Mouse (Mus musculus) CH12.LX (cell line): ENCODE data around the gene Trp73. TPM values are rescaled to one million over a fixed set of nuclear protein-coding genes. Genes with fewer than 3 reads are reported as not detected.

Experiments
- DNase-seq: peaks from one replicate; pipeline ENCODE4 v3.0.0-alpha.2; 2013; ENCODE audit errors: extremely low read depth
- H3K27ac ChIP-seq: 2 replicates; pipeline ENCODE4 v1.5.1; 2012; ENCODE audit warnings: low read depth, mild to moderate bottlenecking, control low read depth, moderate library complexity; ENCODE audit not compliant: insufficient read depth
- H3K27me3 ChIP-seq: replicated peaks from 2 replicates; pipeline ENCODE3; 2012; ENCODE audit warnings: inconsistent platforms
- H3K36me3 ChIP-seq, 2 experiments: replicated peaks in 1 of 2; 2 replicates each; pipeline versions ENCODE3 to v1.6.1; 2012; ENCODE audit warnings: inconsistent platforms in 1 of 2, low read length in 1 of 2, mild to moderate bottlenecking in 1 of 2, mixed read lengths in 1 of 2, moderate library complexity in 1 of 2; ENCODE audit not compliant: control insufficient read depth in 1 of 2, insufficient read depth in 1 of 2
- H3K4me1 ChIP-seq, 2 experiments: 2 replicates each; pipeline ENCODE4 v1.6.1; 2012; ENCODE audit warnings: inconsistent platforms in 1 of 2, moderate library complexity in 1 of 2; ENCODE audit not compliant: insufficient read depth in 2 of 2, control insufficient read depth in 1 of 2
- H3K4me2 ChIP-seq: 2 replicates; pipeline ENCODE4 v1.6.1; 2012; ENCODE audit warnings: low read depth, mild to moderate bottlenecking, control low read depth; ENCODE audit not compliant: poor library complexity, insufficient read depth, severe bottlenecking
- H3K4me3 ChIP-seq, 3 experiments: fragments of 150-350 bp in 1 of 3; sonication (generic) in 1 of 3; replicated peaks in 1 of 3; 2 replicates each; pipeline versions ENCODE3 to v1.5.1; 2011 to 2012; ENCODE audit warnings: low read depth in 2 of 3, low read length in 2 of 3, mild to moderate bottlenecking in 2 of 3, moderate library complexity in 2 of 3, control low read depth in 1 of 3, improper control_type of control experiment in 1 of 3, inconsistent platforms in 1 of 3, mixed read lengths in 1 of 3; ENCODE audit not compliant: poor library complexity in 1 of 3
- H3K79me2 ChIP-seq: replicated peaks from 2 replicates; pipeline ENCODE4 v1.6.1; 2012; ENCODE audit warnings: mild to moderate bottlenecking, moderate library complexity; ENCODE audit not compliant: control insufficient read depth, poor library complexity, insufficient read depth, severe bottlenecking; ENCODE audit errors: extremely low read depth
- H3K9ac ChIP-seq: 2 replicates; pipeline ENCODE4 v1.6.1; 2012; ENCODE audit warnings: low read depth, mild to moderate bottlenecking, control low read depth, moderate library complexity; ENCODE audit not compliant: insufficient read depth
- H3K9me3 ChIP-seq: replicated peaks from 2 replicates; pipeline ENCODE3; 2012; ENCODE audit warnings: low read length, inconsistent platforms, mixed read lengths
- BHLHE40 ChIP-seq: IDR thresholded peaks from 2 replicates; pipeline ENCODE4 v1.6.1; 2011; ENCODE audit warnings: mild to moderate bottlenecking, low read depth, low read length, improper control_type of control experiment
- CHD1 ChIP-seq: IDR thresholded peaks from 2 replicates; pipeline ENCODE4 v1.6.1; 2012; ENCODE audit warnings: low read depth, low read length, improper control_type of control experiment, inconsistent platforms
- CHD2 ChIP-seq: IDR thresholded peaks from 2 replicates; pipeline ENCODE4 v1.6.1; 2011; ENCODE audit warnings: low read length, improper control_type of control experiment
- CTCF ChIP-seq, 2 experiments: IDR thresholded peaks in 1 of 2; conservative IDR thresholded peaks in 1 of 2; 2 replicates each; pipeline ENCODE4 v1.5.1; 2011 to 2012; ENCODE audit warnings: low read depth in 2 of 2, low read length in 2 of 2, improper control_type of control experiment in 1 of 2, inconsistent platforms in 1 of 2, mild to moderate bottlenecking in 1 of 2, moderate library complexity in 1 of 2
- E2F4 ChIP-seq: IDR thresholded peaks from 2 replicates; pipeline ENCODE4 v1.6.1; 2011; ENCODE audit warnings: low read depth, low read length, improper control_type of control experiment; ENCODE audit not compliant: insufficient replicate concordance
- ELF1 ChIP-seq: IDR thresholded peaks from 2 replicates; pipeline ENCODE4 v1.6.1; 2014; ENCODE audit warnings: low read depth, mild to moderate bottlenecking, inconsistent platforms, low read length, improper control_type of control experiment
- EP300 ChIP-seq: IDR thresholded peaks from 2 replicates; pipeline ENCODE4 v1.6.1; 2011; ENCODE audit warnings: low read length, improper control_type of control experiment
- ETS1 ChIP-seq: conservative IDR thresholded peaks from 2 replicates; pipeline ENCODE4 v1.6.1; 2012; ENCODE audit warnings: low read depth, mild to moderate bottlenecking, inconsistent platforms, low read length, improper control_type of control experiment, moderate library complexity
- GABPA ChIP-seq: IDR thresholded peaks from 2 replicates; pipeline ENCODE4 v1.6.1; 2012; ENCODE audit warnings: low read depth, low read length, improper control_type of control experiment, inconsistent platforms; ENCODE audit not compliant: insufficient replicate concordance
- HCFC1 ChIP-seq: IDR thresholded peaks from 2 replicates; pipeline ENCODE4 v1.6.1; 2012; ENCODE audit warnings: low read depth, mild to moderate bottlenecking, inconsistent platforms, low read length, improper control_type of control experiment
- IRF4 ChIP-seq: IDR thresholded peaks from 2 replicates; pipeline ENCODE4 v1.6.1; 2014; ENCODE audit warnings: low read depth, mild to moderate bottlenecking, inconsistent platforms, low read length, improper control_type of control experiment
- JUN ChIP-seq: IDR thresholded peaks from 2 replicates; pipeline ENCODE4 v1.6.1; 2011; ENCODE audit warnings: low read depth, mild to moderate bottlenecking, low read length, improper control_type of control experiment, moderate library complexity; ENCODE audit not compliant: insufficient read depth
- JUND ChIP-seq: conservative IDR thresholded peaks from 2 replicates; pipeline ENCODE4 v1.6.1; 2011; ENCODE audit warnings: low read depth, low read length, improper control_type of control experiment
- KAT2A ChIP-seq: IDR thresholded peaks from 2 replicates; pipeline ENCODE4 v1.6.1; 2012; ENCODE audit warnings: low read length, improper control_type of control experiment, inconsistent platforms; ENCODE audit not compliant: insufficient replicate concordance
- MAFK ChIP-seq: IDR thresholded peaks from 2 replicates; pipeline ENCODE4 v1.6.1; 2011; ENCODE audit warnings: low read length, improper control_type of control experiment; ENCODE audit not compliant: insufficient replicate concordance
- MAX ChIP-seq: IDR thresholded peaks from 2 replicates; pipeline ENCODE4 v1.6.1; 2011; ENCODE audit warnings: low read length, improper control_type of control experiment
- MAZ ChIP-seq: IDR thresholded peaks from 2 replicates; pipeline ENCODE4 v1.6.1; 2012; ENCODE audit warnings: low read depth, mild to moderate bottlenecking, inconsistent platforms, low read length, improper control_type of control experiment, moderate library complexity
- MEF2A ChIP-seq: IDR thresholded peaks from 2 replicates; pipeline ENCODE4 v1.6.1; 2014; ENCODE audit warnings: low read depth, mild to moderate bottlenecking, inconsistent platforms, low read length, improper control_type of control experiment, borderline replicate concordance
- MXI1 ChIP-seq: IDR thresholded peaks from 2 replicates; pipeline ENCODE4 v1.6.1; 2011; ENCODE audit warnings: mild to moderate bottlenecking, low read depth, low read length, improper control_type of control experiment
- MYC ChIP-seq: IDR thresholded peaks from 2 replicates; pipeline ENCODE4 v1.6.1; 2011; ENCODE audit warnings: low read depth, mild to moderate bottlenecking, improper control_type of control experiment, low read length
- NELFE ChIP-seq: IDR thresholded peaks from 2 replicates; pipeline ENCODE4 v1.6.1; 2011; ENCODE audit warnings: low read depth, low read length, improper control_type of control experiment
- NRF1 ChIP-seq: IDR thresholded peaks from 2 replicates; pipeline ENCODE4 v1.6.1; 2014; ENCODE audit warnings: low read depth, mild to moderate bottlenecking, inconsistent platforms, low read length, improper control_type of control experiment, moderate library complexity
- PAX5 ChIP-seq: IDR thresholded peaks from 2 replicates; pipeline ENCODE4 v1.6.1; 2012; ENCODE audit warnings: low read length, inconsistent platforms, mixed read lengths
- POLR2A ChIP-seq: IDR thresholded peaks from 2 replicates; pipeline ENCODE4 v1.6.1; 2011; ENCODE audit warnings: low read depth, mild to moderate bottlenecking, improper control_type of control experiment, low read length
- POLR2AphosphoS2 ChIP-seq: IDR thresholded peaks from 2 replicates; pipeline ENCODE4 v1.6.1; 2011; ENCODE audit warnings: low read depth, low read length, improper control_type of control experiment
- RAD21 ChIP-seq: IDR thresholded peaks from 2 replicates; pipeline ENCODE4 v1.6.1; 2011; ENCODE audit warnings: low read depth, mild to moderate bottlenecking, low read length, improper control_type of control experiment, moderate library complexity
- RCOR1 ChIP-seq: conservative IDR thresholded peaks from 2 replicates; pipeline ENCODE4 v1.6.1; 2012; ENCODE audit warnings: low read depth, mild to moderate bottlenecking, inconsistent platforms, low read length, improper control_type of control experiment
- SIN3A ChIP-seq: IDR thresholded peaks from 2 replicates; pipeline ENCODE4 v1.6.1; 2012; ENCODE audit warnings: low read length, improper control_type of control experiment, inconsistent platforms
- SMC3 ChIP-seq: IDR thresholded peaks from 2 replicates; pipeline ENCODE4 v1.6.1; 2011; ENCODE audit warnings: low read depth, low read length, improper control_type of control experiment
- TBP ChIP-seq: conservative IDR thresholded peaks from 2 replicates; pipeline ENCODE4 v1.6.1; 2011; ENCODE audit warnings: low read depth, low read length, improper control_type of control experiment
- TCF12 ChIP-seq: IDR thresholded peaks from 2 replicates; pipeline ENCODE4 v1.6.1; 2014; ENCODE audit warnings: low read depth, mild to moderate bottlenecking, inconsistent platforms, low read length, improper control_type of control experiment
- UBTF ChIP-seq: IDR thresholded peaks from 2 replicates; pipeline ENCODE4 v1.6.1; 2012; ENCODE audit warnings: low read depth, mild to moderate bottlenecking, inconsistent platforms, low read length, improper control_type of control experiment, moderate library complexity
- USF1 ChIP-seq: IDR thresholded peaks from 2 replicates; pipeline ENCODE4 v1.6.1; 2014; ENCODE audit warnings: low read depth, mild to moderate bottlenecking, inconsistent platforms, low read length, improper control_type of control experiment
- USF2 ChIP-seq: conservative IDR thresholded peaks from 2 replicates; pipeline ENCODE4 v1.6.1; 2011; ENCODE audit warnings: low read depth, low read length, improper control_type of control experiment
- ZC3H11A ChIP-seq: IDR thresholded peaks from 2 replicates; pipeline ENCODE4 v1.6.1; 2012; ENCODE audit warnings: low read depth, mild to moderate bottlenecking, inconsistent platforms, low read length, improper control_type of control experiment
- ZKSCAN1 ChIP-seq: IDR thresholded peaks from 2 replicates; pipeline ENCODE4 v1.6.1; 2012; ENCODE audit warnings: low read depth, inconsistent platforms, low read length, improper control_type of control experiment, borderline replicate concordance
- ZMIZ1 ChIP-seq: IDR thresholded peaks from 2 replicates; pipeline ENCODE4 v1.6.1; 2012; ENCODE audit warnings: low read depth, mild to moderate bottlenecking, inconsistent platforms, low read length, improper control_type of control experiment
- ZNF384 ChIP-seq: IDR thresholded peaks from 2 replicates; pipeline ENCODE4 v1.6.1; 2012; ENCODE audit warnings: low read depth, low read length, improper control_type of control experiment, inconsistent platforms
- dilution Hi-C: fragments of 300-500 bp; cut with MboI; formaldehyde crosslinking; loops from 2 replicates; pipeline ENCODE4 v1.14.3; 2020; ENCODE audit warnings: low sequenced_read_pairs; ENCODE audit not compliant: extremely low pct_unique_long_range_greater_than_20kb, extremely low pct_ligation_motif_present
- in situ Hi-C: fragments of 300-500 bp; cut with MboI; formaldehyde crosslinking; loops from 3 replicates; pipeline ENCODE4 v1.14.3; 2019; ENCODE audit warnings: low sequenced_read_pairs, low pct_ligation_motif_present, low pct_unique_long_range_greater_than_20kb, mixed read lengths
- polyA plus RNA-seq: library from polyadenylated mRNA; unstranded; fragments of >175 nt; gene quantifications from 2 replicates; pipeline ENCODE4 v1.2.1, GENCODE M21; 2012; ENCODE audit warnings: low read depth; ENCODE audit not compliant: insufficient read length
- total RNA-seq, 2 experiments: library from RNA; depleted of rRNA; stranded (reverse); fragments of 300-350 nt in 1 of 2; fragments of >200 nt in 1 of 2; gene quantifications; 2 replicates each; pipeline ENCODE4 v1.2.3; 2012 to 2014

Gene Trp73
- total and polyA plus RNA-seq, 3 experiments = 14.0 to 34.3 (median 30.0) TPM

GRCm38 (mm10) chr4:154127273-154127672 lies 12.7 kb downstream of the Trp73 start:
- dilution Hi-C loops = no loop called here
- peak; percentile 87 for TF ChIP-seq SIN3A
- TF ChIP-seq POLR2AphosphoS2 = no peak
- TF ChIP-seq E2F4 = no peak
- no peak for TF ChIP-seq PAX5
- no peak for TF ChIP-seq RCOR1
- TF ChIP-seq CHD2 = no peak
- TF ChIP-seq MYC = peak; percentile 68; the same call in 1 of the 2 replicates
- peak; percentile 68; the same call in 1 of the 2 replicates for TF ChIP-seq UBTF
- peak; percentile 86 for TF ChIP-seq EP300
- no peak for TF ChIP-seq RAD21
- no peak for TF ChIP-seq USF2
- peak; percentile 59 for TF ChIP-seq MEF2A
- TF ChIP-seq GABPA = no peak
- TF ChIP-seq CHD1 = no peak
- no peak for TF ChIP-seq MAZ
- no peak for TF ChIP-seq MAX
- TF ChIP-seq POLR2A = peak; percentile 72
- peak; percentile 46 for TF ChIP-seq NRF1
- TF ChIP-seq TBP = peak; percentile 90
- peak; percentile 51; the same call in 1 of the 2 replicates for TF ChIP-seq MAFK
- TF ChIP-seq NELFE = no peak; the same call in 1 of the 2 replicates
- TF ChIP-seq MXI1 = no peak; the same call in none of the 2 replicates
- no peak for TF ChIP-seq HCFC1
- peak; percentile 23; the same call in 1 of the 2 replicates for TF ChIP-seq ZMIZ1
- TF ChIP-seq ZC3H11A = no peak
- TF ChIP-seq ZKSCAN1 = no peak
- TF ChIP-seq TCF12 = peak; percentile 85
- peak; percentile 42 for TF ChIP-seq ELF1
- TF ChIP-seq ETS1 = peak; percentile 84
- no peak for TF ChIP-seq USF1
- TF ChIP-seq JUND = peak; percentile 98
- peak; percentile 99 for TF ChIP-seq IRF4
- TF ChIP-seq SMC3 = no peak
- peak; percentile 61 for TF ChIP-seq BHLHE40
- TF ChIP-seq ZNF384 = no peak
- no peak for TF ChIP-seq CTCF (conservative IDR thresholded peaks at IDR 0.05 in 1 of 2, IDR thresholded peaks at IDR 0.05 in 1 of 2; ENCODE audit: low read depth in 2 of 2, low read length in 2 of 2)
- TF ChIP-seq KAT2A = no peak
- peak; percentile 91 for TF ChIP-seq JUN
- in situ Hi-C loops = loop anchor here (25.0 kb wide), 1 partner anchor 810 kb away; the partner anchor contains the start of gene Tnfrsf14
- peak overlapping the region; percentile 89 for H3K27ac ChIP-seq
- peak overlapping the region; percentile 65 to 81 (median 69) for H3K4me3 ChIP-seq
- peak; percentile 78 for DNase-seq
- H3K79me2 ChIP-seq = peaks cover 52% of the 10 kb centered on the region
- H3K36me3 ChIP-seq = peaks cover 7 to 10% of the 10 kb centered on the region in 2 experiments
- H3K4me2 ChIP-seq = peak overlapping the region; percentile 94
- H3K9ac ChIP-seq = peak overlapping the region; percentile 59
- H3K27me3 ChIP-seq = no peaks in the 10 kb centered on the region
- peaks cover 24 to 81% of the 10 kb centered on the region in 2 experiments for H3K4me1 ChIP-seq
- H3K9me3 ChIP-seq = no peaks in the 10 kb centered on the region
